Mouse (Mus musculus): ENCODE measurements at regions not wholly inside any gene's neighbourhood (a gene's known extent, or its start where the extent isn't known, plus 50 kb on each side); places are given as distances from the start of the nearest gene placed in this dataset.

DNA sequence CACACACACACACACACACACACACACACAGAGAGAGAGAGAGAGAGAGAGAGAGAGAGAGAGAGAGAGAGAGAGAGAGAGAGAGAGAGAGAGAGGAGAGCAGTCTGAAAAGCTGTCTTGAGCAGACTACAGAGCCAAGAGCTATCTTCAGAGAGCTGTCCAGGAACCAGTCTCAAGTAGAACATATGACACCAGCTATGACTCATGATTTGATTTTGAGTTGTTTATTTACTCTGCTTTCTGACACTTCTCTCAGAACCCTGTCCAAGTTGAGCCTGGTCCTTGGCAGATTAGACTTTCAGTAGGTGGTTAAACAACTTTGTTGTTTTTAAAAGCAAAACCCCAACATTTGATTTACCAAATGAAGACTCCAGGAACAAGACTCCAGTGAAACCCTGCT, 420.8 kb upstream of the Lcorl start:
- ATAC-seq (ENCODE audit: low read depth) = peak; percentile 88
- no peaks in the 10 kb centered on the region for H3K4me1 ChIP-seq (replicated peaks; ENCODE audit: control insufficient read depth, insufficient read depth, low read length)
- H3K36me3 ChIP-seq (ENCODE audit: control insufficient read depth, insufficient read depth, low read length) = no peaks in the 10 kb centered on the region
- no peaks in the 10 kb centered on the region for H3K27me3 ChIP-seq (ENCODE audit: control insufficient read depth, insufficient read depth, low read depth, low read length)
- H3K4me2 ChIP-seq (ENCODE audit: low read depth, low read length) = no peak overlapping the region
- H3K4me3 ChIP-seq (ENCODE audit: low read length) = no peak overlapping the region
- no peaks in the 10 kb centered on the region for H3K9me3 ChIP-seq (ENCODE audit: control insufficient read depth, low read length)
- no peak overlapping the region for H3K9ac ChIP-seq (ENCODE audit: low read length)
- no peak overlapping the region for H3K27ac ChIP-seq (ENCODE audit: low read length)

DNA sequence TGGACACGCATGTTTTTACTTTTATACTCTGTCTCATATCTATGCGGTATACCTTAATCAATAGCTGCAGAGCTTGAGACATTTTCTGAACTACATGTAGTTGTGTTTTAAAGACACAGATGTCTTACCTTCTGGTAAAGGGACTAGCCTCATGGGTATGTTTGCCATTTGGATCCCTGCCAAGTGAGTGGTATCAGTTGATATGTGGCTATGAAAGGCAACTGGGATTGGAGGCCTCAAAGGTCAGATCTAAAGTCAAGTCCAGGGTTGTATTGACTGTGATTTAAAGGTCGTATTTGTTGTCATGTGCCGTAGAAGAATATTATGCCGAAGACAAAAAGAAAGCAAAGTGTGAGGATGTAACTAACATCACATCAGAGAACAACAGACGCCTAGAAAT, 399.3 kb upstream of the Lcorl start:
- Histone ChIP-seq H3K27me3 (ENCODE audit: control insufficient read depth, insufficient read depth, low read depth, low read length) (no peaks in the 10 kb centered on the region), H3K27ac (ENCODE audit: low read length) (no peak overlapping the region), H3K36me3 (ENCODE audit: control insufficient read depth, insufficient read depth, low read length) (no peaks in the 10 kb centered on the region), H3K4me3 (ENCODE audit: low read length) (no peak overlapping the region), H3K4me1 (replicated peaks; ENCODE audit: control insufficient read depth, insufficient read depth, low read length) (no peaks in the 10 kb centered on the region), H3K9ac (ENCODE audit: low read length) (no peak overlapping the region), H3K9me3 (ENCODE audit: control insufficient read depth, low read length) (no peaks in the 10 kb centered on the region), H3K4me2 (ENCODE audit: low read depth, low read length) (no peak overlapping the region)
- 85% methylated on average over 6 of the region's 6 CpGs for WGBS
- ATAC-seq (ENCODE audit: low read depth) = no peak

DNA sequence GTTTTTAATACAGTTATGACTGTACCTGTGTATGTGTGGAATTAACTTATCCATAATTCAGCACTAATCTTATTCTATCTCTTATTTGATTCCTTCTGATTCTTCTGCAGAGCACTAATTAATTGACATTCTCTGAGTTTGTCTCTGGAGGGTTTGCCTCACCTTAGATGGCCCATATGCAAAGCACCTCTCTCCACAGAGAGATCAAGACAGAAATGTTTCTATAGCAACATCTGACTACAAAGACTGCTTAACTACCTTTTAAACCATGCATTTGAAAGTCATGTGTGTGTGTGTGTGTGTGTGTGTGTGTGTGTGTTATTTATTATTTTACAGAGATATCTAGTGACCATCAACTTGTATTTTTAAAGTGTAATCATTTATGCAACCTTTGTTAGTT, 396.5 kb upstream of the Lcorl start:
- no peak overlapping the region for H3K4me3 ChIP-seq (ENCODE audit: low read length)
- no peak overlapping the region for H3K4me2 ChIP-seq (ENCODE audit: low read depth, low read length)
- no peaks in the 10 kb centered on the region for H3K36me3 ChIP-seq (ENCODE audit: control insufficient read depth, insufficient read depth, low read length)
- no peak overlapping the region for H3K27ac ChIP-seq (ENCODE audit: low read length)
- no peaks in the 10 kb centered on the region for H3K9me3 ChIP-seq (ENCODE audit: control insufficient read depth, low read length)
- ATAC-seq (ENCODE audit: low read depth) = no peak
- no peaks in the 10 kb centered on the region for H3K4me1 ChIP-seq (replicated peaks; ENCODE audit: control insufficient read depth, insufficient read depth, low read length)
- H3K9ac ChIP-seq (ENCODE audit: low read length) = no peak overlapping the region
- H3K27me3 ChIP-seq (ENCODE audit: control insufficient read depth, insufficient read depth, low read depth, low read length) = no peaks in the 10 kb centered on the region

DNA sequence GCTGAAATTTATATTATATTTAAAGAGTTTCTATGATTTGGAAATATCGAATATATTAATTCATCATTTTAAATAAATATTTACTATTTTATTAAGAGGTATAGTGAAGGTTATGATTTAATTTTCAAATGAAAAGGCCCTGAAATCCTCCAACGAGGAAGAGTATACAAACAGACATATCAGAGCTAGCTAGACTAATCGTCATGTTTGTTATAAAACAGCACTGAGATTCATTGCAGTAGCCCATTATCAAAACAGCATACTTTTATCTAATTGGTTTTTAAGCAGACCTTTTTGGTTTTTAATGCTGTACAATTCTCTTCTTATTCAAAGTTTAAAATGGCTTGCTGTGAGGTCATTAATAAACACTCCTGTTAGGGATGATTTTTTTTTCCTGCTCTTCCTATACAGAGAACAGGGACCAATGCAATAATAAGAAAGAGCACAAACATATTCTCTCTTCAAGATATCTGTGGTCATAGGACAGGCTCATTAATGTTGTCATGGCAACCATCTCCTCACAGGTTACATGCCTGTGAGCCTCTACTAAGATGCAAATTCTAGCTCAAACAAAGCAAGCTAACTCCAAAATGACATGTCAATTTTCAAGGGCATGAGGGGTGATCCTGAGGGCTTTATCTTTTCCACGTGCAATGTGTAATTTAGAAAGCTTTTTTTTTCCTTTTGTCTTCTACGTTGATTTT, 378.1 kb upstream of the Lcorl start:
- Histone ChIP-seq H3K4me2 (ENCODE audit: low read depth, low read length) (no peak overlapping the region), H3K36me3 (ENCODE audit: control insufficient read depth, insufficient read depth, low read length) (no peaks in the 10 kb centered on the region), H3K4me3 (ENCODE audit: low read length) (no peak overlapping the region), H3K9me3 (ENCODE audit: control insufficient read depth, low read length) (no peaks in the 10 kb centered on the region), H3K27ac (ENCODE audit: low read length) (no peak overlapping the region), H3K27me3 (ENCODE audit: control insufficient read depth, insufficient read depth, low read depth, low read length) (no peaks in the 10 kb centered on the region), H3K4me1 (replicated peaks; ENCODE audit: control insufficient read depth, insufficient read depth, low read length) (no peaks in the 10 kb centered on the region), H3K9ac (ENCODE audit: low read length) (no peak overlapping the region)
- ATAC-seq (ENCODE audit: low read depth) = no peak
- WGBS = 59% methylated on average over 5 of the region's 5 CpGs

DNA sequence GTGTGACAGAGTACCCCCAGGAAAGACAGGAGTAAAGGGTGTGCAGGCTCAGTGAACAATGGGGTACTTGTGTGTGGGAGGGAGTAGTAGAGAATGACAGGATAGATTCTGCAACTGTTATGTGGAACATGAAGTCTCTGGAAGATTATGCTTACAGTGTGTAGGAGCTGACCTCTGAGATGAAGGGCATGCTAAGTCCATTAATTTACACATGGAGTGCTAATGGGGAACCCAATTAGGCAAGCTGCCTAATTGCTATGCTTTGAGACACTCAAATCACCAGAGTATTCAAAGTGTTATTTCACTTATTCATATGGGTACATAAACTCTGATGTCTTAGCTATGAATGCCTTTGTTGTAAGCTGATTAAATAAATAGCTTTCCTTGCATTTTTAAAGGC, 375.4 kb upstream of the Lcorl start:
- H3K9ac ChIP-seq (ENCODE audit: low read length) = no peak overlapping the region
- H3K4me2 ChIP-seq (ENCODE audit: low read depth, low read length) = no peak overlapping the region
- H3K27me3 ChIP-seq (ENCODE audit: control insufficient read depth, insufficient read depth, low read depth, low read length) = no peaks in the 10 kb centered on the region
- no peak overlapping the region for H3K27ac ChIP-seq (ENCODE audit: low read length)
- H3K36me3 ChIP-seq (ENCODE audit: control insufficient read depth, insufficient read depth, low read length) = no peaks in the 10 kb centered on the region
- ATAC-seq (ENCODE audit: low read depth) = no peak
- no peaks in the 10 kb centered on the region for H3K9me3 ChIP-seq (ENCODE audit: control insufficient read depth, low read length)
- H3K4me3 ChIP-seq (ENCODE audit: low read length) = no peak overlapping the region
- no peaks in the 10 kb centered on the region for H3K4me1 ChIP-seq (replicated peaks; ENCODE audit: control insufficient read depth, insufficient read depth, low read length)

DNA sequence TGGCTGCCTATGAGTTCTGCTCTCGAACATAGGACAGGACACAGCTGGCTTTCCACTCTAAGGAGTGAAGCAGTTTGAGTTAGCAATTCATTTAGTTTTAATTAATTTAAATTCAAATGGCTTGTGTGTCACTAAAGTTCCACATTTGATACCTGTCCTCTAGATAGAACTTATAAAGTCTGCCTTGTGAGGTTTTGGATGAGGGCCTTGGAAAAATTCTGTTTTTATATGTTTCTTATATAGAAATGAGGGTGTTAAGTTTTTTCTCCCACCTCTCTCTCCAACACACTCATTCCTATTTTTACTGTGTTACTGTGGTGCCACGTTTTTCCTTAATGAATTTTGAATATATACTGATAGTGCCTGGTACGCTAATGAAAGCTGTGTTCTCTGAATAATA, 371.3 kb upstream of the Lcorl start:
- no peak overlapping the region for H3K9ac ChIP-seq (ENCODE audit: low read length)
- H3K4me2 ChIP-seq (ENCODE audit: low read depth, low read length) = no peak overlapping the region
- no peak for ATAC-seq (ENCODE audit: low read depth)
- H3K27ac ChIP-seq (ENCODE audit: low read length) = no peak overlapping the region
- no peaks in the 10 kb centered on the region for H3K9me3 ChIP-seq (ENCODE audit: control insufficient read depth, low read length)
- no peaks in the 10 kb centered on the region for H3K36me3 ChIP-seq (ENCODE audit: control insufficient read depth, insufficient read depth, low read length)
- H3K27me3 ChIP-seq (ENCODE audit: control insufficient read depth, insufficient read depth, low read depth, low read length) = no peaks in the 10 kb centered on the region
- H3K4me1 ChIP-seq (replicated peaks; ENCODE audit: control insufficient read depth, insufficient read depth, low read length) = no peaks in the 10 kb centered on the region
- H3K4me3 ChIP-seq (ENCODE audit: low read length) = no peak overlapping the region
- 69% methylated on average over 3 of the region's 3 CpGs for WGBS

DNA sequence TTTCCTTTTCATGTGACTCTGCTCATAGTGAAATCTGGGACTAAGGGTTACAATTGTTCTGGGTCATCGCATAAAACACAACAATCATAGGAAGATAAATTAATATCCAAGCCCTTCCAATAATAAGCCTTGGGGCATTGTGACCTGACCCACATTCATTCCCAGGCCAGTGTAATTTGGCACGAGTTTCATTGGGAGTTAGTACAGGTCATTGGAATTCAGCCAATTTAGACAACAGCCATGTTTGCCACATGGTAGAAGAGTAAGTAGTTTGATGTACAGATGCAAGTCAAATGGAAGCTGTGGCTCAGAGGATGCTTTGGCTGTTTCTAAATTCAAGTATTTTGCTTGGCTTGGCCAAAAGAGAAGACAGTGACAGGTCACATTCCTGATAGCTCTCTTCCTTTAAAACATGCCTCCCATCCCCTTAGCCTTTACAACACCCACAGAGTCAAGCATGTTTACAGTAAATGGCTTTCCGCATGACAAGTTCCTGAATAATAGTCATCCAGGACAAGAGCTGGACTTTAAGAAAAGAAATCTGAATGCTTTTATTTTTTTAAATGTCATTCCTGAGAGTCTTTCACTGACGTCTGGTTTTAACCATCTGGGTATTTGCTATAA, 355.5 kb upstream of the Lcorl start:
- Histone ChIP-seq H3K4me2 (ENCODE audit: low read depth, low read length) (no peak overlapping the region), H3K36me3 (ENCODE audit: control insufficient read depth, insufficient read depth, low read length) (no peaks in the 10 kb centered on the region), H3K27me3 (ENCODE audit: control insufficient read depth, insufficient read depth, low read depth, low read length) (no peaks in the 10 kb centered on the region), H3K9me3 (ENCODE audit: control insufficient read depth, low read length) (no peaks in the 10 kb centered on the region), H3K27ac (ENCODE audit: low read length) (no peak overlapping the region), H3K4me1 (replicated peaks; ENCODE audit: control insufficient read depth, insufficient read depth, low read length) (no peaks in the 10 kb centered on the region; the same call in 1 of the 2 replicates), H3K4me3 (ENCODE audit: low read length) (no peak overlapping the region), H3K9ac (ENCODE audit: low read length) (no peak overlapping the region)
- 30% methylated on average over 4 of the region's 4 CpGs for WGBS
- peak; percentile 88 for ATAC-seq (ENCODE audit: low read depth)

DNA sequence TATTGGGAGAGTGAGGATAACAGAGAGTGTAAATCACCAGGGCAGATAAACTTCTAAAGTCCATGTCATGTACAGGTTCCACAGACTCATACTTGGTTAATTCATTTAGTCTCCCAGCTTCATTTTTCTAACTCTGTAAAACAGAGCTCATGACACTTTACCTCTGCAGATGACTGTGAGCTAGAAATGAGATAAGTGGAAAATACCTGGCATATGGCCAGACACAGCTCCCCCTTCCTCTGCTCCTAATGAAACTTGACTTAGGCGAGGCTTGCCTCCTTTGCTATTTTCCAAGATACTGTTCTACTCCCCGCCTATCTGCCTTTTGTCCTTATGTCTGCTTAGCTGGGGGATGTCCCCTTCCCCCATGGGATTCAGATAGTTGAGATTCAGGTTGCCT, 351.7 kb upstream of the Lcorl start:
- H3K36me3 ChIP-seq (ENCODE audit: control insufficient read depth, insufficient read depth, low read length) = no peaks in the 10 kb centered on the region
- ATAC-seq (ENCODE audit: low read depth) = no peak
- H3K4me1 ChIP-seq (replicated peaks; ENCODE audit: control insufficient read depth, insufficient read depth, low read length) = no peaks in the 10 kb centered on the region; the same call in 1 of the 2 replicates
- 66% methylated on average over 2 of the region's 2 CpGs for WGBS
- H3K4me3 ChIP-seq (ENCODE audit: low read length) = no peak overlapping the region
- H3K27ac ChIP-seq (ENCODE audit: low read length) = no peak overlapping the region
- no peaks in the 10 kb centered on the region for H3K9me3 ChIP-seq (ENCODE audit: control insufficient read depth, low read length)
- H3K27me3 ChIP-seq (ENCODE audit: control insufficient read depth, insufficient read depth, low read depth, low read length) = no peaks in the 10 kb centered on the region
- no peak overlapping the region for H3K9ac ChIP-seq (ENCODE audit: low read length)
- no peak overlapping the region for H3K4me2 ChIP-seq (ENCODE audit: low read depth, low read length)

DNA sequence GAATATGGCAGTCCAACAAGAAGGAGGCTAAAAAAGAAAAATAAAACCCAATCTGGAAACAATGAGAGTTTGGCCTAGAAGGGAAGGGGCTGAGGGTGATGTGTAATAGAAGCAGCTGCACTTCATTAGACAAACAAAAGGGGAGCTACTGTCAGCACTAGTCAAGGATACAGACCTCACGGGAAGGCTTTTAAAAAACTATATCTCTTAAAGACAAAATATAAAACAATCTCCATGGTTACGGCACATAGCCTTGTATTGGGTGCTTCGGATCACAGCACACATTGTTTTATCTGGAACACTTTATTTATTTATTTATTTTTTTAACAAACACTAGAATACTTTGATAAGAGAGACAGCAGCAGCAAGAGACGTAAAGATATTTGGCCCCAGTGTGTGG, 346.3 kb upstream of the Lcorl start:
- Histone ChIP-seq H3K4me1 (replicated peaks; ENCODE audit: control insufficient read depth, insufficient read depth, low read length) (no peaks in the 10 kb centered on the region), H3K27me3 (ENCODE audit: control insufficient read depth, insufficient read depth, low read depth, low read length) (no peaks in the 10 kb centered on the region), H3K9me3 (ENCODE audit: control insufficient read depth, low read length) (no peaks in the 10 kb centered on the region), H3K27ac (ENCODE audit: low read length) (no peak overlapping the region), H3K36me3 (ENCODE audit: control insufficient read depth, insufficient read depth, low read length) (no peaks in the 10 kb centered on the region), H3K4me3 (ENCODE audit: low read length) (no peak overlapping the region), H3K4me2 (ENCODE audit: low read depth, low read length) (no peak overlapping the region), H3K9ac (ENCODE audit: low read length) (no peak overlapping the region)
- ATAC-seq (ENCODE audit: low read depth) = peak; percentile 49; the same call in 1 of the 2 replicates
- WGBS = 61% methylated on average over 4 of the region's 4 CpGs

DNA sequence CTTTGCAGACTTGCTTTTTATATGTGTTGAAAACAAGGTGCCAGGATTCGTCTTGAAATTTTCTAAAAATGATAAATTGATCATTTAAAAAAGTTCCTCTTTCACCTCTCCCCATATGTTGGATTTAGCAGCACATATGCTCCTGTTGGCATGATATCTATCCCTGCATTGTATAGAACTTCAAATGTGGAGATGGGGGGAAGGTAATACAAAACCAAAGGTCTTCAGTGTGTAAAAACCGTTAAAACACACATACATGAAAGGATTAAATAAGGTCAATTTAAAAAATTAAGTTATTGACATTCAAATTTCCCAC, 345.0 kb upstream of the Lcorl start:
- no peak overlapping the region for H3K4me3 ChIP-seq (ENCODE audit: low read length)
- H3K36me3 ChIP-seq (ENCODE audit: control insufficient read depth, insufficient read depth, low read length) = no peaks in the 10 kb centered on the region
- WGBS = 75% methylated on average over 2 of the region's 2 CpGs
- H3K4me2 ChIP-seq (ENCODE audit: low read depth, low read length) = no peak overlapping the region
- no peaks in the 10 kb centered on the region for H3K4me1 ChIP-seq (replicated peaks; ENCODE audit: control insufficient read depth, insufficient read depth, low read length)
- no peak overlapping the region for H3K27ac ChIP-seq (ENCODE audit: low read length)
- no peaks in the 10 kb centered on the region for H3K27me3 ChIP-seq (ENCODE audit: control insufficient read depth, insufficient read depth, low read depth, low read length)
- no peak for ATAC-seq (ENCODE audit: low read depth)
- H3K9ac ChIP-seq (ENCODE audit: low read length) = no peak overlapping the region
- no peaks in the 10 kb centered on the region for H3K9me3 ChIP-seq (ENCODE audit: control insufficient read depth, low read length)

All from lung, embryonic 16.5 days (tissue).